In genomic region chr10:84757426-84758199, GRCm38 (mm10) we compare ENCODE assay signal across 11 mouse cellular contexts. TPM values are rescaled to one million over a fixed set of nuclear protein-coding genes. Genes with fewer than 3 reads are reported as not detected.
DNase-seq lines count a peak whose midpoint lies in the region; ATAC-seq and TF ChIP-seq lines count a peak whose summit lies in the region.
"Had no signal": no experiment of that assay in that cellular context is flagged by ENCODE, and none has a peak within 500 bp of the region (broad histone marks: within the 10 kb centered on the region; RNA-seq: fewer than 3 reads in every experiment).

No protein-coding gene starts in this region.

- peak overlapping the region; percentile 90 for H3K4me2 ChIP-seq in hindbrain, embryonic 16.5 days (ENCODE audit: low read length)

- H3K27me3 ChIP-seq in testis, adult 2 months (ENCODE audit: control insufficient read depth, insufficient read depth, low read length), result peaks cover 24% of the 10 kb centered on the region
- peaks cover 7% of the 10 kb centered on the region for H3K27me3 ChIP-seq in hindbrain, embryonic 16.5 days (replicated peaks; ENCODE audit: control insufficient read depth, insufficient read depth, low read length)
- peaks cover 84% of the 10 kb centered on the region for H3K27me3 ChIP-seq in midbrain, embryonic 10.5 days (ENCODE audit: low read depth, poor library complexity, severe bottlenecking)
- H3K27me3 ChIP-seq: CH12.LX had no signal

- ATAC-seq in hindbrain, embryonic 16.5 days, result no peak

- H3K4me1 ChIP-seq in testis, adult 2 months (ENCODE audit: control insufficient read depth, insufficient read depth, low read length), result peaks cover 36% of the 10 kb centered on the region
- peaks cover 48% of the 10 kb centered on the region for H3K4me1 ChIP-seq in hindbrain, embryonic 16.5 days (ENCODE audit: control insufficient read depth, insufficient read depth, low read depth, low read length)
- peaks cover 87% of the 10 kb centered on the region for H3K4me1 ChIP-seq in midbrain, embryonic 10.5 days

- whole genome bisulfite sequencing in hindbrain, embryonic 16.5 days, result 7% methylated on average over 22 of the region's 22 CpGs
- under 1% methylated on average over 22 of the region's 22 CpGs for WGBS in midbrain, embryonic 10.5 days

- H3K9ac ChIP-seq in hindbrain, embryonic 16.5 days (ENCODE audit: low read depth, low read length), result peak overlapping the region; percentile 47

- DNase-seq in testis, postnatal 14 days (ENCODE audit: low spot score), result no peak
- peak; percentile 58 for DNase-seq in midbrain, embryonic 10.5 days (ENCODE audit: low spot score)
- no peak for DNase-seq in cerebellum, postnatal 36 days
- no peak for DNase-seq in gastrocnemius, adult 18-20 months (ENCODE audit: low spot score)
- DNase-seq in adrenal gland, postnatal 25 days, result no peak
- no peak for DNase-seq in right cerebral cortex, adult 2 months (ENCODE audit: low spot score in 2 of 2)
- DNase-seq: lung, adult 18-20 months; thymus, postnatal 25 days had no signal

- H3K27ac ChIP-seq in testis, adult 2 months (ENCODE audit: control insufficient read depth, insufficient read depth, low read depth, low read length), result no peak overlapping the region
- peak overlapping the region; percentile 31 for H3K27ac ChIP-seq in hindbrain, embryonic 16.5 days (ENCODE audit: low read depth, low read length)
- peak overlapping the region; percentile 97 for H3K27ac ChIP-seq in midbrain, embryonic 10.5 days (replicated peaks)

- no peak for TF ChIP-seq CTCF in testis, adult 2 months (IDR thresholded peaks at IDR 0.05; ENCODE audit: control insufficient read depth, insufficient read depth, insufficient replicate concordance, low read depth, low read length)

- peak overlapping the region; percentile 17 for H3K4me3 ChIP-seq in testis, adult 2 months (ENCODE audit: control insufficient read depth, low read depth, low read length)
- peak overlapping the region; percentile 52 for H3K4me3 ChIP-seq in hindbrain, embryonic 16.5 days (ENCODE audit: low read length)
- H3K4me3 ChIP-seq in midbrain, embryonic 10.5 days, result peak overlapping the region; percentile 85

- no peaks in the 10 kb centered on the region for H3K36me3 ChIP-seq in testis, adult 2 months (ENCODE audit: control insufficient read depth, insufficient read depth, low read length)
- no peaks in the 10 kb centered on the region for H3K36me3 ChIP-seq in hindbrain, embryonic 16.5 days (ENCODE audit: control insufficient read depth, insufficient read depth, low read length)
- H3K36me3 ChIP-seq in midbrain, embryonic 10.5 days, result peaks cover 30% of the 10 kb centered on the region

- TF ChIP-seq POLR2A in testis, adult 2 months (IDR thresholded peaks at IDR 0.05; ENCODE audit: control insufficient read depth, low read depth, low read length), result no peak

- no peaks in the 10 kb centered on the region for H3K9me3 ChIP-seq in hindbrain, embryonic 16.5 days (ENCODE audit: control insufficient read depth, low read length)
- H3K9me3 ChIP-seq in midbrain, embryonic 10.5 days (replicated peaks), result no peaks in the 10 kb centered on the region

RNA-seq across cellular contexts. Expression of gene Rfx4, which starts 1.8 kb away (rescaled TPM):
- polyA plus RNA-seq in testis, adult 2 months (2012; rRNA removed), result 83.8 and 93.1 TPM in 2 replicates
- 16.1 and 22.1 TPM in 2 replicates for polyA plus RNA-seq in hindbrain, embryonic 16.5 days (2015; fragmentation: Nextera tagmentation; extraction: Ambion mirVana)
- 61.8 and 70.6 TPM in 2 replicates for polyA plus RNA-seq in midbrain, embryonic 10.5 days (2016; fragmentation: Nextera tagmentation; extraction: Ambion mirVana)
- total RNA-seq in gastrocnemius, adult 18-20 months (2021), result not detected
- total RNA-seq in adrenal gland, postnatal 25 days (2021), result not detected in 2 replicates

Comparison
In these comparisons a context has a peak if more than half of its experiments do, and no peak if none do; other contexts are left out.
1. H3K4me3 ChIP-seq: peak in every context shown above with its lines; median percentile 85 in midbrain, embryonic 10.5 days; 52 in hindbrain, embryonic 16.5 days; 17 in testis, adult 2 months.